Mouse (Mus musculus): ENCODE results near the gene Klhdc7b. TPM values are rescaled to one million over a fixed set of nuclear protein-coding genes. Genes with fewer than 3 reads are reported as not detected.

Gene Klhdc7b
- 0.16 and 0.25 TPM in 2 replicates for polyA plus RNA-seq (2012; rRNA removed)

DNA sequence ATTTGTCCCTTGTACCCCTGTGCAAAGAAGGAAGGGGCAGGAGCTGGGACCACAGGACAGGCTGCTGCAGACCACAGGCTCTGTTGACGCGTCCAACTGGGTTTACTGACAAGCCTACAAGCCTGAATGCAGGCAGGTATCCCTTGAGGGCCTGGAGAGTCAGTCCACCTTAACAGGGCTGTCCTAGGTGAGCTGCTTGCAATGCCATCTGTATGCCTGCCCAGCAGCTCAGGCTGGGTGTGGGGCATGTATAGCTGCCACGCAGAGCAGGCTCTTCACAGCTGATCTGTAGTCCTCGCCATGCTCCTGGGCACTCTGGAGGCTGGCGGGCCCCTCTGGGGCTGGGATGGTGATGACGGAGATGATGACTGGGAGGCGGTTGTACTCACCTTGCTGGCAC is at the start of gene Klhdc7b:
TSS of gene Klhdc7b (plus strand) at position 301 of the 400 bp plus-strand sequence.
- DNase-seq (ENCODE audit: extremely low spot score in 1 of 2, low spot score in 1 of 2) = no peak

DNA sequence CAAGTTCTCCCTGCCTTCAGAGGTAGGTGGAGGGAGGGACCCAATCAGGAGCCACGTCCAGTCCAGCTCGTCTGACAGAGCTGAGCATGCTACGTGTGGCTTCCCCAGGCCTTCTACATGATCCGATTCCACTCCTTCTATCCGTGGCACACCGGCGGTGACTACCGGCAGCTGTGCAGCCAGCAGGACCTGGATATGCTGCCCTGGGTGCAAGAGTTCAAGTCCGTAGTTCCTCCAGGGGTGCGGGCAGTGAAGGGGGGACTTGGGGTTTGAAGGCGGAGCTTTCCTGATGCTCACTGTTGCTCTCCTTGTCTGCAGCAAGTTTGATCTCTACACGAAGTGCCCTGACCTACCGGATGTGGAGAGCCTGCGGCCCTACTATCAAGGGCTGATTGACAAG is 48.3 kb upstream of the Klhdc7b start:
- DNase-seq (ENCODE audit: extremely low spot score in 1 of 2, low spot score in 1 of 2) = no peak

DNA sequence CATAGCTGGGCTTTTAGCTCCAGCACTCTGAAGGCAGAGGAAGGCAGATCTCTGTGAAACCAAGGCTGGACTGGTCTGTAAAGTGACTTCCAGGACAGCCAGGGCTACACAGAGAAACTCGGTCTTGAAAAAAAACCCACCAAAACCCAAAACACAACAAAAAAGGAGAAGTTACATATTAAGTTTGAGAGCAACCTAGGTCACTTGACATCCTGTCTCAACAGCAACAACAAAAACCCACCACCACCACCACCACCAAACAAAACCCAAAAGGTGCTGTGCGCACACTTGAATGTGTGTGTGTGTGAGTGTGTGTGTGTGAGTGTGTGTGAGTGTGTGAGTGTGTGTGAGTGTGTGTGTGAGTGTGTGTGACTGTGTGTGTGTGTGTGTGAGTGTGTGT is 45.0 kb upstream of the Klhdc7b start:
- no peak for DNase-seq (ENCODE audit: extremely low spot score in 1 of 2, low spot score in 1 of 2)

DNA sequence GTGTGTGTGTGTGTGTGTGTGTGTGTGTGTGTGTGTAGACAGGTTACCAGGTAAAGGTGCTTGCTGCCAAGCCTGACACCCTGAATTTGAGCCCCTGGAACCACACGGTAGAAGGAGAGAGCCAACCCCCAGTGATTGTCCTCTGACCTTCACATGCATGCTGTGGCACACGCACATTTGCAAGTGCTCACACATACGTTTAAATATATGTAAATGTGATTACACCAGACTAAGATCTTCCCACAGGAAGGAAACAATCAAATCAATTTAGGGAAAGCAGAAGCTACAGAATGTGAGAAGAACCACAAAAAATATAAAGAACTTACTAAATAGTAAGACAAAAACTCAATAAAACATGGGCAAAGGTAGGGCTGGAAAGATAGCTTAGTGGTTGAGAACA is 44.6 kb upstream of the Klhdc7b start:
- no peak for DNase-seq (ENCODE audit: extremely low spot score in 1 of 2, low spot score in 1 of 2)

DNA sequence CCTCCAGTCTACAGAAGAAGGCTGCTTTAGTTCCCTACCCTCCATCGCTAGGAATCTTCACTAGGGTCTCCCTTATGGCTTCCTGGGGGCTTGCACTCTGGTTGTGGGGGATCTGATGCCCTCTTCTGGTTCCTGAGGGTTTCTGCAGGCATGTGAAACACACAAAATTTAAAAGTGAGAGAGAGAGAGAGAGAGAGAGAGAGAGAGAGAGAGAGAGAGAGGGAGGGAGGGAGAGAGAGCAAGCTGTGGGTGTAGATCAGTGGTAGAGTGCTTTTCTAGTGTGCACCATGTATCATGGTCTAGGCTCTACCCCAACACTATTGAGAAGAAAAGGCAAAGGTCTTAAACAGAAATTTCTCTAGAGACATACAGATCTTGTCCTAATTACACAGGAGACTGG is 43.0 kb upstream of the Klhdc7b start:
- DNase-seq (ENCODE audit: extremely low spot score in 1 of 2, low spot score in 1 of 2) = no peak

DNA sequence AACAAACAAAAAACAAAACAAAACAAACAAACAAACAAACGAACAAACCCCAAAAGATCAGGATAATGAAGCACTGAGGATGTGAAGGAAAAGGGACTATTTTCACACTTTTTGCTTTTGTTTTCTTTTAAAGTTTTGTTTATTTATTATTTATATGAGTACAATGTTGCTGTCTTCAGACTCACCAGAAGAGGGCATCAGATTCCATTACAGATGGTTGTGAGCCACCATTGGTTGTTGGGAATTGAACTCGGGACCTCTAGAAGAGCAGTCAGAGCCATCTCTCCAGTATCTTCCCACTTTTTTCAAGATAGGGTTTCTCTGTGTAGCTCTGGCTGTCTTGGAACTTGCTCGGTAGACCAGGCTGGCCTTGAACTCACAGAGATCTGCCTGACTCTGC is 41.4 kb upstream of the Klhdc7b start:
- no peak for DNase-seq (ENCODE audit: extremely low spot score in 1 of 2, low spot score in 1 of 2)

DNA sequence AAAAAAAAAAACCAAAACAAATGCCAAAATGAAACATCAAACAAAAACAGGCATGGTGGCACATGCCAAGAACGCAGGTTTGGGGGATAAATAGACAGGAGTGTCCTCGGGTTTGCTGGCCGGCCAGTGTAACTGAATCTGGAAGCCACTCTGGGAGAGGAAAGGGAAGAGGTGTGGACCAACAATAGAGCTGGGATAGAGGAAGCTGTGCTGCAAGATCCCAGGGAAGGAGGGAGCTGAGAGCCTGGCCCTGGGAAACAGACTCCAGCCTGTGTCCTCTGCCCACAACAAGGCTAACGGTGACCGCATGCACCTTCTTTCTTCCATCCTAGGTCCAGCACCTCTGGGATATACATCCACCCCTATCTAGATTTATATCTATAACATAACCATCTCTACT is 34.3 kb upstream of the Klhdc7b start:
- DNase-seq (ENCODE audit: extremely low spot score in 1 of 2, low spot score in 1 of 2) = no peak

DNA sequence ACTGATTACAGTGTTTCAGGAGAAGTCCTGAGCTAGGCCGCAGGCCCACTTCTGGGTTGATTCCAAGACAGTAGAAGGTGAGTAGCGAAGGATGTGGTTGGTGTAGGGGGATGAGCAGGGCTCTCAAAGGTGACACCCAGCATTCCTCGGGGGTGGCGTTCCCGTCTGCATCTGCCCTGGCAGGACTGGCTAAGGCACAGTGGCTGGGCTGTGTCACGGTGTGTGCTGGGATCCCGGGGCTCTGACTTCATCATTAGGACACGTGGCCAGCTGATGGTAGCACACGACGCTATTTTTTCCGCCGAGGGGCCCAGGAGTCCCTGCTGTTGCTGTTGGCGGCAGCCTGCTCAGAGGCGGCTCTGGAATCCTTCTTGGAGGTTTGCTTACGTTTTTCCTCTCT is 33.4 kb upstream of the Klhdc7b start:
- DNase-seq (ENCODE audit: extremely low spot score in 1 of 2, low spot score in 1 of 2) = no peak

DNA sequence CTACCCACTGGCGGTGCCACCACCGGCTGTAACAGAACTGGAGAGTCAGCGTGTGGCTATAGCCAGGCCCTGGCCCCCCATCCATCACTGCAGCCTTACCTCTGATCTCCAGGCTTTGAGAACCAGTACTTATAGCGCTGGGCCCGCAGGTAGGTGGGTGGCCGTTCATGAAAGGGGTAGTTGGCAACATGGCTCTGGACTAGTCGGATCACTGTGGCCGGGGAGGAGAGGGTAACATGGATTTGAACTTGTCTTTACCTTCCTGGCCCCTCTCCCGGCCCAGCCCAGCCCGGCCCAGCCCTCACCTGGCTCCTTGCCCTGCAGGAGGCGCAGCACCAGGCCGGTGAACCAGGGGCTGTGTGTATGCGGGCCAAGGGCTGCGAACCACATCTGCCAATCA is 32.7 kb upstream of the Klhdc7b start:
- DNase-seq (ENCODE audit: extremely low spot score in 1 of 2, low spot score in 1 of 2) = no peak

DNA sequence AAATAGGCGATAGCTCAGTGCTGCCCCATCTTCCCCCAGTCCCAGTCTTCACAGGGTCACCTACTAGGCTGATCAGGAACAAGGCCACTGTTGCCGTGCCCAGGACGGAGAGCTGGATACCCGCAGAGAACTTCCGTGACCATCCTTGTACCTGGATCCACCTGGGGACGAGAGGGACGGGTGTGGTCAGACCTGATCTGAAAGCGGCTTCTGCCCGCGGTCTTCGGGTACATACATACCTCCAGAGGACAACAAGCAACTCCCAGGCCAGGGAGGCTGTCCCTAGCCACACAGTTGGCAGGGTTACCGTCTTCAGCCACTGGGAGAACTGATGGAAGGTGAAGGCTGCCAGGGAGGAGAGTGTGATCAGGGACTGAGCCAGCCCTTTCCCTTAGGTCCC is 31.9 kb upstream of the Klhdc7b start:
- no peak for DNase-seq (ENCODE audit: extremely low spot score in 1 of 2, low spot score in 1 of 2)

DNA sequence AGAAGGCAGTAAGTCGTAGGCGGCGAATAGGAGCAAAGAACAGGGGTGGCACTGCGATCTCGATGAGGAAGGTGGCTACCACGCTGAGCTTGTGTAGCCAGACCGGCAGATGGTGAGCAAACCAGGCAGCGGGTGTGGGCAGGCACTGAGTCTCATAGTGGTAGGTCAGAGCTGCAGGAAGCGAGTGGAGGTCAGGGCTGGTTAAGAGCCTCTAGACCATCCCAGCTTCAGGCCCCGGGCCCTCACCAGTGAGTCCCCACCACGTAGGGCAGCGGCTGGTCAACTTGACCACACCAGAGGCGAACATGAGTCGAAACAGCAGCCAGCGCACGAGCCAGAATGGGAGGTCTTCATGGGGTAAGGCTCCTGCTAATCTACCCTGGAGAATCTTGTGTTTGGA is 30.9 kb upstream of the Klhdc7b start:
- DNase-seq (ENCODE audit: extremely low spot score in 1 of 2, low spot score in 1 of 2) = no peak

DNA sequence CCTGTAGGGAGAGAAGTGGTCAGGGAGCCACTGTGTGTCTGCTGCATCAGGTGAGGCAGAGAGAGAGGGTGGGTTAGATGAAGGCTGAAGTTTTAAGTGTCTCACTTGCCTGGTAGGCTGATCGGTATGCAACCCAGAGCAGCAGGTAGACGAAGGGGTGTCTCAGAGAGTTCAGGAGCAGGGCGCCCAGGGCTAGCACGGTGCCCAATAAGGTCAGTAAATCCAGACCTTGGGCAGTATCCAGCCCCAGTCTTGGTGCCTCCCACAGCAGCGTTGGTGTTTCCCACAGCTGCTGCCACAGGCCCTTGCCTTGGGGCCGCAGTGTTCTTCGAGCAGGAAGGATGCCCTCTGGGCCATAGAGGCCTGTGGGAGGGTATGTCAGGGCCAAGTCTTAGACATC is 30.3 kb upstream of the Klhdc7b start:
- no peak for DNase-seq (ENCODE audit: extremely low spot score in 1 of 2, low spot score in 1 of 2)

DNA sequence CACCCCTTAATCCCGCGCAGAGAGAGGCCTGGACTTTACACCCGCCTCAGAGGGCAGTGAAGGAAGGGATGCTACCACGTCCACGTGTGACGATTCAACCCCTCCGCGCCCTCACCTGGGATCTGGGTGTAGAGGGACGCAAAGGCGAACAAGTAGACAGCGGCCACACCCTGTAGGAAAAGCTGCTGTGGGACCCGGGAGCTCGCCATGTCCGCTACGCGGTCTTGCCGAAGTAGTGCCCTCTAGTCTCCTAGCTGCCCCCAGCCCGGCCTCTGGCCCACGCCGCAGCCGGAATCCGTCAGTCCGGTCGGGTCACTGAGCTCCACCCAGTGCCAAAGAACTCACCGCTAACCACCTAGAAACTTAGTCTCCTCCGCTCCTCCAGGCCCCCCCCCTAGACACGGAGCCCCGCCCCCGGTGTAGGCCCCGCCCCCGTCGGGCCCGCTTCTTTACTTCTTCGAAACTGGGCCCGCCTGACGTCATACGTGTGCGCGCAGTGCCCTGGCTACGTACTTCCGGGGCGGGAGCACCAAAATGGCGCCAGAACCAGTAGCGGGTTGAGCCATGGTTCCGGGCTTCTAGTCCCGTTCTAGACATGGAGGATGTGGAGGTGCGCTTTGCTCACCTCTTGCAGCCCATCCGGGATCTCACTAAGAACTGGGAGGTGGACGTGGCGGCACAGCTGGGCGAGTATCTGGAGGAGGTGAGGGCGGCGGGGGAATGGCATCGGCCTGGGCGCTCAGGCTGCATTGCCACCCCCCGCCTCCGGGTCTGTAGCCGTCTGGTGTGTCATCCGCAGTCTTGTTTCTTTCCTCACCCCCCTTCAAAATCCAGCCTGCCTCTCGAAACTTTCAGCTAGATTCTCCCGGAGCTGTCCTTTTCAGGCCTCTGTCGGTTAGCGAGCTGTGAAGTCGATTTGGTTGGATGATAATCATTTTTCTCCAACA is 29.2 kb upstream of the Klhdc7b start, which contains the start of the genes Lmf2 and Ncaph2:
TSS of gene Lmf2 (minus strand) at position 419 of the 947 bp plus-strand sequence.
TSS of gene Ncaph2 (plus strand) at position 479 of the 947 bp plus-strand sequence.
- DNase-seq (ENCODE audit: extremely low spot score in 1 of 2, low spot score in 1 of 2) = peak; percentile 86 to 96

DNA sequence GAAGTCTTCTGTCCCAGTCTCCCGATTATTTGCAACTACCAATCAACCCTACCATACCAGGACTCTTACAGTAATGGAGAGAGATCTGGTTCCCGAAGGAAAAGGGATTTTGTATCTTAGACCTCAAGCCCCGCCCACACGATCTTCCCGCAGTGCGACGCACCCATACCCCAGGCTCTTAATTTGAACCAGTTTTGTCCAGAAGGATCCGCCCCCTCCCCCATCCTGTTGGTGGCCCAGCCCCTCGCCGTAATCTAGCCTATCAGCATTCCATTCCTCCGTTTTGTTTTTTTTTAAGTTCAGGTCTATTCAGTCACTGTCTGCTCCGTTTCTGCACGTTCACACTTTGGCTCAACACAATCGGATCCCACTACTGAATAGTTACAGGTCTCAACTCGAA is 28.3 kb upstream of the Klhdc7b start:
- DNase-seq (ENCODE audit: extremely low spot score in 1 of 2, low spot score in 1 of 2) = peak in 1 of 2 experiments; percentile 64

DNA sequence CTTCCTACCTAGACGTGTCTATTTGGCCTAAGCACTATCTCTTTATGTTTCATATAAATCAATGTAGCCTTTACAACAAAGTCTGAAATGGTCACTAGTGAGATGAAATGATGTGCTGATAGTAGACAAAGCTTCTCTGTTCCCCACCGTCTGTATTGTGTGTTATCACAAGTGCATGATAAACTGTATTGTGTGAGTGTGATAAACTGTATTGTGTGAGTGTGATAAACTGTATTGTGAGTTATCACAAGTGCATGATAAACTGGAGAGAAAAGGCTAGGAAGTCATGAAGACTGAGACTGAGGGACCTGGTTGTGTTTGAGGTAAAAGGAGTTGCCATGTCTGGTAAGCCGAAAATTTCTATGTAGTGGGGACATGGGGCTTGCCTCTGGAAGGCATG is 25.9 kb upstream of the Klhdc7b start:
- no peak for DNase-seq (ENCODE audit: extremely low spot score in 1 of 2, low spot score in 1 of 2)

DNA sequence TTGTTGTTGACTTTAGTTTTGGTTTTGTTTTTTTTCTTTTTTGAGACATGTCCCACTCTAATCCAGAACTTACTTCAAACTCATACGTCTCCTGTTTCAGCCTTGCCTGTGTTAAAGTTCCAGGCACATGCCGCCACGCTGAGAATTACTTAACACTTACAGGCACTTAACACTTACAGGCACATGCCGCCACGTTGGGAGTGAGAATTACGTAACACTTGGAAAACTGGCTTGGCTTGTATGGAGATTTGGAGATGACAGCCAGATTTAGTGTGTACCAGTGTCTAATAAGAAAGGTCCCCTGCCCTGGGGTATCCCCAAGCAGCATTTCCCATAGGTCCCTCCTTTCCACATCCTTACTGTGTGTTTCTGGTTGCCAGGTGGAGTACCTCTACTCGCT is 21.7 kb upstream of the Klhdc7b start:
- DNase-seq (ENCODE audit: extremely low spot score in 1 of 2, low spot score in 1 of 2) = no peak

DNA sequence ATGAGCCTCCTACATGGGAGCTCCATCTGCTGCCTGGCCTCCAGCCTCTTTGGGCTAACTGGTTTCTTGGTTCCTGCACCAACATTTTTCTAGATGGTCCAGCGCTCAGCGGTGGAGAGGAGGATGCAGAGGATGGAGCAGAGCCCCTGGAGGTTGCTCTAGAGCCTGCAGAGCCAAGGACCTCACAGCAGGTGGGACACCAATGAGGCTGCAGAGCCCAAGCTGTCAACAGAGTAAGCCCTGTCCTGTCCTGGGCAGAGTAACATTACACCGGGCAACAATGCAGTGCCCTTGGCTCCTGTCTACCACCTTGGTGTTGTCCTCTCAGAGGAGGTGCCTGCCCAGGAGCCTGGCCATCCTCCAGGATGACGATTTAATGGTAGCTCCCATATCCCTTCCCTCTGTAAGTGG is 19.6 kb upstream of the Klhdc7b start:
- DNase-seq (ENCODE audit: extremely low spot score in 1 of 2, low spot score in 1 of 2) = no peak

DNA sequence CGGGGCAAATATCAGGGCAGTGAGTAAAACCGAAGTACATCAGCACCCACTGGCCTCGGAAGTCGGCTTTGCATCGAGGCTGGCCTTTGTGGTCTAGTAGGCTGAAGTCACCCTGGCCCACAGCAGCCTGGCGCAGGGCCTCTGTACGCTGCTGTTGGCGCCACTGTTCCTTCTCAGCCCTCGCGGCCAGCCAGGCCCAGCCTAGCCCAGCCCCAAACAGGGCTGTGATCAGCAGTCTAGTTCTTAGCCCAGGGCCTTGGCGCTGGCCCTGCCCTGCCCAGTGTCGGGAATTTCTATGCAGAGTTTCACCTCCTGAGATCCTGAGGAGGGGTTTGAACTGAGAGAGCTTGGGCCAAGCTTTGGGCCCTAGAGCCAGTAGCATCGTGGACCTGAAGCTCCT is 12.6 kb upstream of the Klhdc7b start:
- DNase-seq (ENCODE audit: extremely low spot score in 1 of 2, low spot score in 1 of 2) = no peak

DNA sequence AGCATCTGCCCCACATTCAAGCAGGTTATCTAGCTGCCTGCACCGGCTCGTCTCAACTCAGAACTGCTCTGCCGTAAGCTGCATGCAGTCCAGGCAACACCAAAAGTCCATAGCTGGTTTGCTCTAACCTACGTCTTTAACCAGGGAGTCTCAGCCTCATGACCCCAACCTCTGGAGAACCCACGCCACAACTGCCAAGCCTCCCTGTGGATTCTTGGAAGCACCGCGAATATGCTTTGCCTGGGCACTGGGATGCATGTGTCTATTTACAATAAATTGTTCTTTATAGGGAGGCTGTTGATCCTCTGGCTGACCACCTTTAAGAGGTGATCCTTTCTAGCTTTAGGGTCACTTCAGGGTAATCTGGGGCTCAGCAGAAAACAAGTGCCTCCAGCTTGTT is 12.2 kb upstream of the Klhdc7b start:
- no peak for DNase-seq (ENCODE audit: extremely low spot score in 1 of 2, low spot score in 1 of 2)

DNA sequence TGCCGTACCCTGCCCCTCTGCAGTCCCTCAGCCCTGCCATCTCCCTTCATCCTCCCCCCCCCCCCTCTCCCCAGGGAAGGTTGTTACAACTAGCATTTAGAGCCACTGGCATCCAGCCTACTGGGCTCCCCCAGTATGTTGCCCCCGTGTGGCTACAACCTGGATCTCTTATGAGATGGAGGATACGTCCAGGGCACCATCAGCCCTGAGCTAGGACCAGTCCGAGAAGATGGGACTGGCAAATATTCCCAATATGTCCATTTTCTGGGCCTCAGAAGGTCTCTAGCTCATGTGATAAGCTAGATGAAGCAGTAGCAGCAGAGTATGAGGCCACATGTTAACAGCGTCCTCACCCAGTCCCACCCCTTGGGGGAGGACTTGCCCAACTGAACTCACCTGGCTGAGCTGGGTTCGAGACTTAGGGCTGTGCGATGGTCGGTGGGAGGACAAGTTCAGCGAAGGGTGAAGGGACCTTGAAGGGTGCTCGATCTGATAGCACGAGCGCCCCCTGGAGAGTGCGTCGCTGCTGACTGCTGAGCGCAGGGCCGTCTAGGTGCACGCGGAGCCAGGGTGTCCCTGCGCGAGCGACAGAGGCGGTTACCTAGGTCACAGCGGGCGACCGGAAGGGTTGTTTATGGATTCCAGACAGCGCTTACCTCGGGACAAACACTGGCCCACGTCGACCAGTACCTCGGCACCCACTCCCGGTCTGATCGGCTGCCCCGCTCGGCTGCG is 11.5 kb upstream of the Klhdc7b start:
- DNase-seq (ENCODE audit: extremely low spot score in 1 of 2, low spot score in 1 of 2) = peak; percentile 64 to 89

DNA sequence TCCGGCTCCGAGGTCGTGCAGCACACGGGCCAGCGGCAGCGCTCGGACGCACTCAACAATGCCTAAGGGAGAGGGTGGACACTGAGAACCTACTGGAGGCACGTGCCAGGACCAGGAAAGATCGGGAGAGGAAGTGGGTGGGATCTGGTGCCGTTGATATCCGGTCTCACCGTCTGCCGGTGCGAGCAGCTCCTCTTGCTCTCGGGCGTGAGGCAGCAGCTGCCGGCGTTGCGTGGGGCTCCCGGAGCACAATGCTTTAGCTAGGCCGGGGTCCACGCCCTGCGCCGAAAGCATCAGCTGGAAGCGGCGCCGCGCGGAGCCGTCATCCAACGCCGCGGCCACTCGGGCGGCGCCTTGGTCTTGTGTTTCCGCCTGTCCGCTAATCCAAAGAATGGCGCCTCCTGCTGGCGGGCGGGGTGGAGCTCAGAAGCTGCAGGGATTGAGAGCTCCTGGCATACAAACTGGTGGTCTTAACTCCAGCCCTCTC is 10.9 kb upstream of the Klhdc7b start, which contains the start of gene Sco2:
TSS of gene Sco2 (minus strand) at position 85 of the 487 bp plus-strand sequence.
- DNase-seq (ENCODE audit: extremely low spot score in 1 of 2, low spot score in 1 of 2) = peak; percentile 81 to 95
